Mouse (Mus musculus): ENCODE data around the gene Dlg4.

Gene Dlg4

GRCm38 (mm10) chr11:70019495-70020021, 2.8 kb downstream of the Dlg4 start:
- DNase-seq (ENCODE audit: low spot score in 2 of 2) = no peak

GRCm38 (mm10) chr11:70020022-70020631, 3.4 kb downstream of the Dlg4 start:
- DNase-seq (ENCODE audit: low spot score in 2 of 2) = no peak

- DNase-seq (ENCODE audit: low spot score in 2 of 2) = peak; percentile 70 to 85
These were observed 4.1 kb downstream of the Dlg4 start for GRCm38 (mm10) chr11:70020731-70021263.

- peak; percentile 96 for DNase-seq (ENCODE audit: low spot score in 2 of 2)
These were observed 4.8 kb downstream of the Dlg4 start for GRCm38 (mm10) chr11:70021264-70022132.

- no peak for DNase-seq (ENCODE audit: low spot score in 2 of 2)
These were observed 6.9 kb downstream of the Dlg4 start for GRCm38 (mm10) chr11:70023481-70024150.

GRCm38 (mm10) chr11:70024151-70024514, 7.4 kb downstream of the Dlg4 start:
- DNase-seq (ENCODE audit: low spot score in 2 of 2) = no peak

- DNase-seq (ENCODE audit: low spot score in 2 of 2) = no peak
These were observed 9.9 kb downstream of the Dlg4 start for GRCm38 (mm10) chr11:70026689-70027088.

- DNase-seq (ENCODE audit: low spot score in 2 of 2) = peak; percentile 46 to 52
These were observed 10.7 kb downstream of the Dlg4 start for GRCm38 (mm10) chr11:70027397-70027796.

GRCm38 (mm10) chr11:70028401-70029129, 11.8 kb downstream of the Dlg4 start:
- DNase-seq (ENCODE audit: low spot score in 2 of 2) = no peak

GRCm38 (mm10) chr11:70029130-70029801, 12.5 kb downstream of the Dlg4 start:
- DNase-seq (ENCODE audit: low spot score in 2 of 2) = peak; percentile 87 to 88

GRCm38 (mm10) chr11:70029829-70030550, 13.2 kb downstream of the Dlg4 start:
- no peak for DNase-seq (ENCODE audit: low spot score in 2 of 2)

- DNase-seq (ENCODE audit: low spot score in 2 of 2) = no peak
These were observed 14.0 kb downstream of the Dlg4 start for GRCm38 (mm10) chr11:70030651-70031320.

GRCm38 (mm10) chr11:70031321-70031670, 14.6 kb downstream of the Dlg4 start:
- DNase-seq (ENCODE audit: low spot score in 2 of 2) = no peak

- DNase-seq (ENCODE audit: low spot score in 2 of 2) = no peak
These were observed 21.4 kb downstream of the Dlg4 start for GRCm38 (mm10) chr11:70038174-70038573.

GRCm38 (mm10) chr11:70039631-70040030, 22.9 kb downstream of the Dlg4 start:
- DNase-seq (ENCODE audit: low spot score in 2 of 2) = no peak

GRCm38 (mm10) chr11:70040184-70040583, 23.4 kb downstream of the Dlg4 start:
- no peak for DNase-seq (ENCODE audit: low spot score in 2 of 2)

GRCm38 (mm10) chr11:70042309-70043085, 25.8 kb downstream of the Dlg4 start:
- no peak for DNase-seq (ENCODE audit: low spot score in 2 of 2)

GRCm38 (mm10) chr11:70043665-70044064, 26.9 kb downstream of the Dlg4 start:
- no peak for DNase-seq (ENCODE audit: low spot score in 2 of 2)

GRCm38 (mm10) chr11:70045435-70045834, 28.7 kb downstream of the Dlg4 start:
- no peak for DNase-seq (ENCODE audit: low spot score in 2 of 2)
